Mouse (Mus musculus) kidney, postnatal 36 days (tissue): ENCODE data around the gene Mecp2.
"Not testable (repeated sequence)": the region's sequence is repeated elsewhere in the genome, so short reads cannot be mapped to it uniquely, and the experiment has no call there.

Experiments
- DNase-seq, 2 experiments: peaks; one replicate each; pipeline ENCODE4 v3.0.0; 2021 to 2022; ENCODE audit warnings: mixed read lengths in 2 of 2

Gene Mecp2

DNA sequence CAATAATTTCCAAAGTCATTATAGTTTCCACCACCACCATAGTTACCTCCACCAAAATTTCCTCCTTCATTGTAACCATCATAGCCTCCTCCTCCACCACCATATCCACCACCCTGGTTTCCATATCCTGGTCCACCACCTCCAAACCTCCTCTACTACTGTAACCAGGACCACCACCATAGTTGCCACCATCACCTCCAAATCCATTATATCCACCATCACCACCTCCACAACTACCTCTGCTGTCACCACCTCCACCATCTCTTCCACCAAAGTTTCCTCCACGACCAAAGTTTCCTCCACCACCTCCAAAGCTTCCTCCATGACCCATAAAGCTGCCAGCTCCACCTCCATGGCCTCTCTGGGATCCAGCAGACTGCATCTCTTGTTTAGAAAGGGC is at the start of gene Mecp2:
Mecp2 (minus strand) TSS at position 101 of the 400 bp plus-strand sequence.
- DNase-seq = not testable (repeated sequence)

DNA sequence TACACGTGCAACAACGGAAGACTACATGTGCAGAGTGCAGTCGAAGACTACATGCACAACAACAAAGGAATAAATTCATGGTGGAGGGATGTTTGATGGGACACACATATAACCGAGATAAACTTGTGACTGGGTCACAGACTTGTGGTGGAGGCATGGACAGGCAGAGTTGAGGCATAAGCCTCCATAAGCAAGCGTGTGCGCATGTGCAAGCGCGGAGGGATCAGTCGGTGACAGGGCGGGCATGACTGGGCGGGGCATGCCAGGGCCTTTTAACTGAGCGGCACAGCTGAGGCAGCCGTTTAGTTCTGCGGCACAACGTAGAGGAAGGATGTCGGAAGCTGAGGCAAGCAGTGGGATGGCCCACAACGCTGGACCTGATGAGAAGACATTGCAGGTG is 41.8 kb upstream of the Mecp2 start, which contains the start of gene Tktl1:
Tktl1 (plus strand) TSS at position 301 of the 400 bp plus-strand sequence.
- no peak for DNase-seq

DNA sequence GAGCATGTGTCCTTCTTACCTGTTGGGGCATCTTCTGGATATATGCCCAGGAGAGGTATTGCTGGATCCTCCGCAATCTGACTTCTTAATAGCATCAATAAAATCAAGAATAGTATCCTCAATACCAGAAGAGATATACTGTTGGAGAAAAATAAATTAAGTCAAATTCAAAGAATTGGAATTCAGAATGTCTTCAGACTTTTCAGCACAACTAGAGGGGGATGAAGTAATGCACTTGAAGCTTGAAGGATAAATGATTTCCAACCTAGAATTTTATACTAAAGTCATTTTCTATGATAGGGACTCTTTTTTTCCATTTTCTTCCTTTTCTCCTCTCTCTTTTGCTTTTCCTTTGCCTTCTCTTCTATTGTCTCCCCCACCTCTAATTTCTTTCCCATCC is 32.6 kb upstream of the Mecp2 start, which contains the start of gene Tex28:
Tex28 (minus strand) TSS at position 101 of the 400 bp plus-strand sequence.
- no peak for DNase-seq

DNA sequence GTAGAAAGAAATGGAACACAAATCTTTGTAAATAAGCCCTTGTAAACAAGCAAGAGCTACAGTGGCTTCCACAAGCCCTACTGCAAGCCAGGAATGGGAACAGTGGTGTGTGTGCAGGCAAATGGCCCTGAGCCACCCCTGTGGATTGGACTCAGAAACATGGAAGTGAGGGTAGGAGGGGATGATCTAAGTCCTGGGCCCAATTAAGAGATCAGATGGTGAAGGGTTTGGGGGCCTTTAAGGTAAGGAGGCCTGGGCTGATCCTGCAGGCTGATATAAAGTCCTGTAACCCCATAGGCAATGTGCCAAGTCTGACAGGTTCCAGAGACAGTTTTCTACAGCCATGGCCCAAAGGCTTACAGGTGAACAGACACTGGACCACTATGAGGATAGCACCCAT is 8.0 kb downstream of the Mecp2 start, which contains the start of gene Opn1mw:
Opn1mw (plus strand) TSS at position 301 of the 400 bp plus-strand sequence.
- DNase-seq = no peak

DNA sequence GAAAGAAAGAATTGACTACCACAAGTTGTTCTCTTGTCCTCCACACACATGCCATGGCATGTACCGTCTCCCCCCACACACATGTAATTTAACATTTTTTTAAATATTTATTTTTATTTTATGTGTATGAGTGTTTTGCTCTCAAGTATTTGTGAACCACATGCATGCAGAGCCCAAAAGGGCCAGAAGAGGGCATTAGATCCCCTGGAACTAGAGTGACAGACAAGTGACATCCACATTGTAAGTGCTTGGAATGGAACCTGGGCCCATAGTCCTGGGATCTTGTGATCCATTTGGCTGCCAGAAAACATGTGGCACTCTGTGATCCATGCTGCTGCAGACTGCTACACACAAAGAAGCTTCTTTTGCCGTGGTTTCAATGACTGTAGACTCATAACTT is 10.2 kb downstream of the Mecp2 start:
- peak; percentile 4 to 49 for DNase-seq

DNA sequence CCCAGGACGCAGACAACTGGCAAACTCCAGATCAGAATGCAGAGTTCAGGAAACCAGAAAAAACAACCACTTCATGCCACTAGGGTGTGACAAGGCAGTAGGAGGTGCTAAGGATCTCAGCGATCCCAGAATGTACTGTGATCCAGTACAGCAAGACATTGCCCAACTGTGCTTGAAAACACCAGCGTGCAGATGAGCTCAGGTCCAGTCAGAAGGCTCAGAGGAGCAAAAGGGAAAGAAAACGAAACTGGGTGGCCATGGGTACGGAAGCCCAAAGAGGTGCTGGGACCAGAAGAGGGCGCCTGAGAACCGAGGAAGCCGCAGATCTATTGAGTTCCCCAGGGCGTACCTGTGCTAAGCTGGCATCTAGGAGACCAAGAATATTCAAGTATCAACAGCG is 19.7 kb downstream of the Mecp2 start:
- DNase-seq = peak; percentile 69 to 81

DNA sequence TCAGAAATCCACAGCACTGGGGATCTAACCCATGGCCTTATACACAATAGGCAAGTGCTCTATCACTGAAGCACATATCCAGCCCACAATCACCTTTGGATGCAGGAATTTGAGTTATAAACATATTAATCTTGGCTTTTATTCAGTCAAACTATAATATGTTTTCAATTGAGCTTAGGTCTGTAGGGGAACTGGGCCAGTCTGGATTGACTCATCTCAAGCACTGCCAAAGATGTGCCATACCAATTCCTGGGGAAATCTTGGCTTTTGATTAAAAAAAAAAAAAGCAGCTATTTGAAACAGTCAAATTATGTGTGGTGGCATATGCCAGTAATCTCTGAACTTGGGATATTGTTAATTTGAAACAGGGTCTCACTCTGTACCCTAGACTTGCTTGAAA is 21.1 kb downstream of the Mecp2 start:
- no peak for DNase-seq

DNA sequence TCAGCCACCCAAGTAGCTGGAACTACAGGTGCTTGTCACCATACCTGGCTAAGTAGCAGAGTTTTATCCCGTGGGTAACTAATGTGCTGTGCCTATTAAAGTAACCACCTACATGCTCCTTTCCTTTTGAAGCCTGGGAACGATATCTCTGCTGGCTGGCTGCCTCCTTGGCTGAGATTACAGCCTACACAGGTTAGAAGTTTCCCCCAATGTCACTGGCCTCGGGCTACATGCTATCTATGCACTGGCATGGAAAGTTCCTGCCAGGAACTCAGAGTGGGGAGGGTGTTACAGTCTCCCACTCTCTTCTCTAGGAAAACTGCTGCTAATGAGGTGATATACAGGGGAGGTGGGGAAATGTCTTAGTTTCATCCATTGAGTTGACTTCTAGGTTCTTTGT is 26.4 kb downstream of the Mecp2 start:
- DNase-seq = no peak

DNA sequence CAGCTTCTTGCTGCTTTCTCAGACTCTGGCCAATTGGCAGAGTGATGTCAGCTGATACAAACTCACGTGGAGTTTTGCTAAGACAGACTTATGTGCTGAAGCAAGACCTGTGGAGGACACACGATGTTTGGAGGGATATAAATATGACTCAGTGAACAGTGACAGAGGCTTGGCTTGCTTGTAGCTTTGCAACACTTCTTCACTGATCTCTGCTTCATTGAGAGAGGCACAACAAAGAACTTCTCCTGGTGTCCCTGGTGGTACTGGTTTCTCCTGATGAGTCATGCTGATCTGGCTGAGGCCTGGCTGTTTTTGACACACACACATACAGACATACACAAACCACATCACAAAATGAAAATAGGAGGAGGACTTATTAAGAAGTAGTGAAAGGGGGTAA is 29.2 kb downstream of the Mecp2 start:
- no peak for DNase-seq

DNA sequence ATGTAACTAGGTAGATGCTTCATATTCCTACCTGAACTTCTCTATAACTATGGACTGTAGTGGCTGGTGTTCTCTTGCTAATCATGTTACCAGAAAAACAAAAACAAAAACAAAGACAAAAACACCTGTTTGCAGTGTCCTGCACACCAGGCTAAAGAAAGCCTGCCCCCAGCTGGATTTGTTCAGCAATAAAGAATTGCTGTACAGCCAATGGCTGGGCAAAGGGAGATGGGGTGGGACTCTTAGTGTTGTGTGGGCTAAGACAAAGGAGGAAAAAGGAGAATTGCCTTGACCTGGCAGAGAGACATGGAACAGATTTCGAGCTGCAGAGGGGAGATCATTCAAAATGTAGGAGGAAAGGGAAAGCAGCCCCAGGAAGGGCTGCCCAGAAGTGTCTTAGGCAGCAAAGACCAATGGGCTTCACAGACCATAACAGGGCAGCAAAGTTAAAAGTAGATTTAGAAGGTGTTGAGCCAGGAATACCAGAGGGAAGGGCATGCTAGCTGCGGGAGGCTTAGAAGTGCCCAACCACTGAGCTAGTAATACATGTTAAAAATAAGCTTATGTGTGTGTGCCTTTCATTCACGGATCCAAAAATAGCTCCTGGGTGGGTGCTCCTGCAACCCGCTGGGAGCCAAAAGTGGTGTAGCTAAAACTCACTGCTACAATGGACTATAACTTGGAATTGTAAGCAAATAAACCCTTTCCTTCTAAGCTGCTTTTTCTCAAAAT is 31.5 kb downstream of the Mecp2 start:
- peak; percentile 1 to 30 for DNase-seq

DNA sequence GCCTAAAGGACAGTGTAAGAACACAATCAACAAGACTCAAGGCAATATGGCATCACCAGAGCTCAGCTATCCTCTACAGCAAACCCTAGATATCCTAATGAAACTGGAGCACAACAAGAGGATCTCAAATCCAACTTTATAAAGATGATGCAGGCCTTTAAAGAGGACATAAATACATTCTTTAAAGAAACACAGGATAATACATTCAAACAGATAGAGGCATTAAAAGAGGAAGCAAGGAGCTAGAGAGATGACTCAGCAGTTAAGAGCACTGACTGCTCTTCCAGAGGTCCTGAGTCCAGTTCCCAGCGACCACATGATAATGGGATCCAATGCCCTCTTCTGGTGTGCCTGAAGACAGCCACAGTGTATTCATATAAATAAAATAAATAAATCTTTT is 40.0 kb downstream of the Mecp2 start:
- DNase-seq = no peak

DNA sequence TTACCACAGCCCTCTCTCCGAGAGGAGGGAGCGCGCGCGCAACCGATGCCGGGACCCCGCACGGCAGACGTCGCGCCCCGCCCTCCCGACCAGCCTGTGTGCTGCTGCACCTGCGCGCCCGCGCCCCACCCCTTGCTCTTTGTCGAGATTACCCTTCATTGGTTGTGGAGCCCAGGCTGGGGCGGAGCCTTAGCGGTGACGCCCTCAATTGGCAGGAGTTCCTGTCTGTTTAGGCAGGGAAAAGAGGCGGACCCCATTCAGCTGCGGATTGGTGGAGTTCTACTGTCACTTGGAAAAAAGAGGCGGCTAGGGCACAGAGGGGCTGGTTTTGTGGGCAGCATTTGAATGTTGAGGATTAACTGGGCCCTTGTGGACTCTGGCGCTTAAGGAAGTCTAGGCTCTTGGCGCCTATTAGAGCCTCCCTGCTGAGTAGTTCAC is 49.5 kb downstream of the Mecp2 start:
- peak; percentile 98 to 99 for DNase-seq

DNA sequence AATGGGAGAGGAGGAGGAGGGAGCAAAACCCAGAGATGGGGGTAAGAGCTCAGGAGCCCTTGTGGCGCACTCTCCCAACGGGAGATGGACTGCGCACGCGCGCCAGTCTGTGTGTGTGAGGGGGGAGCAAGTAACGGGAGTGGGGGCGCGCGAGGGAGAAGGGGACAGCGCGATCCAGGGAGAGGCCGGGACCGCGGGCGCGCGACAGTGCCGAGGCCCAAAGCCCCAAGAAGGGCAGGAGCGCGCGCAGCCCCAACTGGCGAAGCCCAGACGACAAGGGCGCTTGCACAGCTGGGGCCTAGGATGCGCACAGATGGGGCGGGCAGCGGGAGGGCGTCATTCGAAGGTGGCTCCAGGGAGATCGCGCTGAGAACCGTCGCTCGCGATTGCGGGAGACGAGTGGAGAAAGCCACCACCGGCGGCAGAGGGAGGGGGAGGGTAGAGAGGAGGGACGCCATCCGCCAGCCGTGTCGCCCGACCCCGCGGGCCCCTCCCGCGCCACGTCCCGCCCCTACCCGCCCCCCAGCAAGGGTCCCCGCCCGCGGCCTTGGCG is 50.1 kb downstream of the Mecp2 start:
- DNase-seq = peak; percentile 77 to 82

DNA sequence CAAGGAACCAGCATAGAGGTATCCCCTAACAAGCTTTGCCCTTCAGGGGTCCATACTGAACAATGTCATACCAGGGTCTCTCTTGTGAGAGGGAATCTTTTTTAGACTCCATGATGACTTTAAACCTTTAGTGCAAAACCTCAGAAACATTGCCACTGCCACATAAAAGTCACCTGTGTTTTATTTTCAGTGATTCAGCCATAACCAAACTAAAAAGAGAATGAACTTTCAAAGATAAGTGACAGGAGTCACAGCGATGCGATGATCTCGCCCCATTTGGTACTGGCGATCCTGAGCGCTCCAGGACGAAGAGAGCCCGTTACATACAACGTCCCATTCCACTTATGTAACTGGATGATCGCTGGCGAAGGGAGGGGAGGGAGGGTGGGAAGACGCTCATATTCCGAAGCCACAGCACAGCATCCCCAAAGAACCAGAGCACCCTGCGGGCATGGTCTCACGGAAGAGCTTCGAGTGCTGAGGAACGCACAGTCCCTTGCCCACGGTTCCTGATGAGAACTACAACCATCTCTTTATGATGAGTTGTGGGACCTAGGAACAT is 50.8 kb downstream of the Mecp2 start:
- peak; percentile 4 to 10 for DNase-seq

DNA sequence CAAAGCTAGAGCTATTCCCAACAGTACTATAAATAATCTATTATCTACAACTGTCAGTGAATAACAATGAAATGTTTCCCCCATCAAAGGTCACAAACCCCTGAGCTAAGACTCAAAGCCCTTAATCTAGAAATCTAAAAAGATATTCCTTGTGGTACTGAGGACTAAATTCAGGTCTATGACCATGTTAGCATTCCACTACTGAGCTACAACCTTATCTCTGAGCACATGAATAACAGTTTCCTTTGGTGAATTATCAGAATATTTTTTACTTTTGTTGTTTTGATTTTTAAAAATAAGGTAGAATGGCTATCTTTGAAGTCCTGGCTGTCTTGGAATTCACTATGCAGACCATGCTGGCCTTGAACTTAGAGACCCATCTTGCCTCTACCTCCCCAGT is 64.4 kb downstream of the Mecp2 start:
- DNase-seq = no peak

DNA sequence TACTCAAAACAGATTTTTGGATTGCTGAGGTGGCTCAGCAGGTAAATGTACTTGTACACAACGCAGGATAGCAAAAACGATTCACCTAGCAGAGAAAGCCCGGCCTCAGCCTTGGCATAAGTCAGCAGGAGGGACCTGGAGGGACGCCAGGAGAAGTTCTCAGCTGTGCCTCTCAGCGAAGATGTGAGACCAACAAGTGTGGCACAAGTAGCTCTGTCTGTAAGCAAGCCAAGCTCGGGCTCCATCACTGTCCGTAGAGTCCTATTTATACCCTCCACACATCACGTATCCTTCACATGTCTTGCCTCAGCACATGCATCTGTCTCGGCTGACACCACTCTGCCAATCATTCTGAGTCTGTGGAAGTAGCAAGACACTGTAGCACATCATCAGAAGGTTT is 67.3 kb downstream of the Mecp2 start:
- DNase-seq = peak; percentile 12 to 52

DNA sequence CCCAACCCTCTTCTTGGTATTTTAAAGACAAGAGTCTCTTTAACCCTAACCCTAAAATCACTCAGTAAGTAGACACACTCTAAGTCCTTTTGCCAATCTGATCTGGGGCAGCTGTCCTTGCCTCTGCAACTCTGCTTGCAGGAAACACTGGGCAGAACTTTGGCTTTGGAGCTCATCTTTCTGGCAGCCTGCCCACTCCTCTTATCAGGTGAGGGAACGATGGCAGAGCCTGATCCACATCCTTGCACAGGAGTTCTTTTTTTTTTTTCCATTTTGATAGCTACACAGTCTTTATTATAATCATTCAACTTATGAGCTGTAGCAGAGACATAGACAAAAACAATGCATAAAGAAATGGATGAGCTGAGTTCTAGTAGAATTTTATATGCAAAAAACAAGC is 90.1 kb downstream of the Mecp2 start:
- peak; percentile 15 to 48 for DNase-seq

DNA sequence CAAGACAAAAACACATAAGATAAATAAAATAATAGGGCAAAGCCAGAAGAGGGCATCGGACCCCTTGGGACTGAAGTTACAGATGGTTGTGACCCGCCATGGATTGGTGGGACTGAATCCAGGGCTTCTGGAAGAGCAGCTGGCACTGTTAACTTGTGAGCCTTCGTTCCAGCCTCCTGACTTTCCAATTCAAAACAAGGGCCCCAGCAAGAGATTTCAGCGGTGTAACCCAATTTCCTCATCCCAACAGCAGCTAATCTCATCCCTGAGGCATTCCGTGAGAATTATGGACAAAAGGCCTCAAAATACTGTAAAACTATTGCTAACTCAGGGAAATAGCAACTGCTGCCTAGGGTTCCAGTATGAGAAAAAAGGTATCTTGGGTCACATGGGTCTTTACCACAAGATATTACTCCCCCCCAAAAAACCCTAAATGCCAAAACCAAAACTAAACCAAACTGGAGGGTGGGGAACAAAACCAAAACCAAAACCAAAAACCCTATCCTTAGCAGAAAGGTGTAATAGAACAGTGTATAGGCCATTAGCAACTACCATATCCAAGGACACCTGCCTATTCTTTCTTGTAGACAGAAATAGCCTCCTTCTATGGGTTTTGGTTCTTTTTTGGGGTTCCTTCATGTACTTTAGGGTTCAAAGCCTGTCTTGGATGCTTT is 97.3 kb downstream of the Mecp2 start:
- DNase-seq = no peak

DNA sequence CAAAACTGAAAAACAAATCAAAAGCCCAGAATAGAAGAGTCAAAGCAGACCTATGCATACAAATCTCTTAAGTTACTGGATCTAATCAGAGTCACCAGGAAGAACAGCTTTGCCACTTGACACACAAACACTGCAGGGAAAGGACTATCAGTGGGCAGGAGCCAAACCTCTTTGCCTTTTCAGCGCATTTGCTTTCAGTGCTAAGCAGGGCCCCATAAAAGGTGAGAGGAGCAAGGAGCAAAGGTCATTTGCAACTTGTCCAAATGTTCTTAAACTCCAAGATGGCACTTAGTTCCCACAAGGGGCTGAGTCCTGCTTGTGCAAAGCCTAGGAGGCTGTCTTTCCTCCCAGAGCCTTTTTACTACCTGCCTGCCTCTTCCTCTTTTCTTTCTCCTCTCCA is 105.2 kb downstream of the Mecp2 start:
- peak; percentile 30 to 59 for DNase-seq

DNA sequence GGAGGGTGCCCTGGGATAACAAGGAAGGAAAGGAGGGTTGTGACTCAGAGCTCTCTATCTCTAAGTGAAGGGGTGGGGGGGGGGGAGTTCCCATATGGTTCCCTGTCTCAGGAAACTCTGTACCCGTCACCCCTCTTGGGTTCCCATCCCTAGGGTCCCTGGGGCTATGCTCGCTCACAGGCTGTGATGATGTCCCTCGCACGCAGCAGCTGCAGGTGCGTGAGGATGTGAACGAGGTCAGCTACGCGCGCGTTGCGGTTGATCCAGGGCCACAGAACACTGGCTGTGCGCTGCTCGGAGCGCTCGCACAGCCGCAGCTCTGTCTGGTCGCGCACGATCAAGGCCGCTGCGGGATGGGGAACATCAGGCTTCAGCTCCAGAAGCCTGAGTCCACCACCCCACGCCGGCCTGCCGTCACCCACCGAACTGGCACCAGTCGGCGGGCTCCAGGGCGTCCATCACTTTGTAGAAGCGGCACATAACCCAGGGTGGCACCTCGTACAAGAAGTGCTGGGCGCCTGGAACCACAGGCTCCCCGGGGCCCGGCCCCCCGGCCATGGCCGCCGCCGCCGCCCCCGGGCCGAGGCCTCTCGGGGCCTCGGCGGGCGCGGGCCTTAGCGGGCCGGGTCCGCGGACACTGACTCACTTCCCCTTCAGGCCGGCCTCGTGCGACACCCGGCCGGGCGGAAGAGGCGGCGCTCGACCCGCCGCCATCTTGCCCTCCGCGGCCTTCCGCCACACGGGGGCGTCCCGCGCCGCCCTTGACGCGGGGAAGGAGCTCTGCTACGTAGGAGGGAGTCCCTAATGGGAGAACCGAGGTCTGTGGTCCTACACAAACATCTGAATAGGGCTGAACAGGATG is 111.7 kb downstream of the Mecp2 start, which contains the start of gene Irak1:
Irak1 (minus strand) TSS at position 731 of the 862 bp plus-strand sequence.
- peak; percentile 68 to 88 for DNase-seq

DNA sequence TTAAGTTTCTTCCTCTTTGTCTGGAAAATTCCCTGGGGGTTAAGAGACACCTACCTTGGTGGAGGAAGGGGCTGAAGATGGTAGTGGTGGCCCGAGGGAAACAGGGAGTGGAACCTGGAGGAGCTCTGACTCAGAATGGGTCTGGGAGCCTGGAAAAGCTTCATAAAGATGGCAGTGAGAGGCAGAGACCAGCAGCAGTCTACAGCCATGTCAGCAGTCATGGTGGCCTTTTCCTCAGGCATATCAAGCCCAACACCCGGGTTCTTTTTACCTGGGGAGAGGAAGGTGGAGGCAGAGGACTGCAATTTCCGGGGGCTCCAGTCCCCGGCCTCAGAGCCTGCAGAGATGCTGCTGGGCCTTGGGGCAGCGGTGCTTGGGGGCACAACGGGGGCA is 112.4 kb downstream of the Mecp2 start:
- no peak for DNase-seq

DNA sequence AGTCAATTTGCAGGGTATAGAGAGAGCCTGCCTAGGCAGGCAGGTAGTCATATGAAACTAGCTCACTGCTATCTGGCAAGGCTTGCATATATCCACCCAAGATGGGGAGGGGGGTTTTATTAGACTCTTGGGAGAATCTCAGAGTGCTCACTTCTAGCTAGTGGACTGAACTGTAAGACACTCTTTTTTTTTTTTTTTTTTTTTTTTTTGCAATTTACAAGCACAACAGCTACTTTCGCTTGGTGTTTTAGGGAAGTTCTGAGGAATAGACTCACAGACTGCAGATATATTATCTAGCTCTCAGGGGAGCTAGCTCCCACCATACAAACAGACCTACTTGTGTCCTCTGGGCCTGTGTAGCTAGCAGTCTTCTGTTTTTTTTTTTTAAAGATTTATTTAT is 120.6 kb downstream of the Mecp2 start:
- DNase-seq = no peak
